Mouse (Mus musculus): ENCODE data around the gene Sema4a. TPM values are rescaled to one million over a fixed set of nuclear protein-coding genes. Genes with fewer than 3 reads are reported as not detected.

The Sema4a gene
- polyA plus RNA-seq, 1 experiment from 2014 or later: 11.8 TPM

- peak overlapping the region; percentile 30; the same call in 1 of the 2 replicates for H3K27ac ChIP-seq (ENCODE audit: low read length)
- H3K4me1 ChIP-seq (ENCODE audit: control insufficient read depth, insufficient read depth, low read length): peaks cover 17% of the 10 kb centered on the region
- H3K4me2 ChIP-seq (replicated peaks; ENCODE audit: low read depth, low read length): no peak overlapping the region
- WGBS: 38% methylated on average over 9 of the region's 9 CpGs
- peaks cover 27% of the 10 kb centered on the region for H3K36me3 ChIP-seq (ENCODE audit: control insufficient read depth, insufficient read depth, low read length)
- no peak overlapping the region for H3K4me3 ChIP-seq (ENCODE audit: low read depth, low read length)
- no peaks in the 10 kb centered on the region for H3K27me3 ChIP-seq (ENCODE audit: control insufficient read depth, insufficient read depth, low read length)
- ATAC-seq (ENCODE audit: insufficient number of reproducible peaks, insufficient read depth, low FRiP score, low read depth): peak; percentile 39; the same call in 1 of the 2 replicates
- H3K9ac ChIP-seq (replicated peaks; ENCODE audit: low read depth, low read length): no peak overlapping the region; the same call in 1 of the 2 replicates
- no peaks in the 10 kb centered on the region for H3K9me3 ChIP-seq (ENCODE audit: control insufficient read depth, low read depth, low read length)
Observed at GRCm38 (mm10) chr3:88422020-88422720, 38.8 kb downstream of the Sema4a start.

- H3K9ac ChIP-seq (replicated peaks; ENCODE audit: low read depth, low read length): no peak overlapping the region
- ATAC-seq (ENCODE audit: insufficient number of reproducible peaks, insufficient read depth, low FRiP score, low read depth): no peak
Observed at GRCm38 (mm10) chr3:88420771-88421170, 40.2 kb downstream of the Sema4a start.

GRCm38 (mm10) chr3:88418016-88418415 lies 43.0 kb downstream of the Sema4a start:
- WGBS: 71% methylated on average over 6 of the region's 6 CpGs
- no peak overlapping the region for H3K4me2 ChIP-seq (replicated peaks; ENCODE audit: low read depth, low read length)
- no peak for ATAC-seq (ENCODE audit: insufficient number of reproducible peaks, insufficient read depth, low FRiP score, low read depth)
- no peaks in the 10 kb centered on the region for H3K9me3 ChIP-seq (ENCODE audit: control insufficient read depth, low read depth, low read length)
- peaks cover 7% of the 10 kb centered on the region for H3K4me1 ChIP-seq (ENCODE audit: control insufficient read depth, insufficient read depth, low read length)
- H3K9ac ChIP-seq (replicated peaks; ENCODE audit: low read depth, low read length): no peak overlapping the region
- peaks cover 48% of the 10 kb centered on the region for H3K36me3 ChIP-seq (ENCODE audit: control insufficient read depth, insufficient read depth, low read length)
- no peak overlapping the region for H3K4me3 ChIP-seq (ENCODE audit: low read depth, low read length)
- H3K27ac ChIP-seq (ENCODE audit: low read length): no peak overlapping the region
- no peaks in the 10 kb centered on the region for H3K27me3 ChIP-seq (ENCODE audit: control insufficient read depth, insufficient read depth, low read length)

More at GRCm38 (mm10) chr3:88420771-88421170, 40.2 kb downstream of the Sema4a start:
- Histone ChIP-seq H3K4me3 (ENCODE audit: low read depth, low read length) (no peak overlapping the region), H3K27me3 (ENCODE audit: control insufficient read depth, insufficient read depth, low read length) (no peaks in the 10 kb centered on the region), H3K36me3 (ENCODE audit: control insufficient read depth, insufficient read depth, low read length) (peaks cover 37% of the 10 kb centered on the region), H3K4me2 (replicated peaks; ENCODE audit: low read depth, low read length) (no peak overlapping the region), H3K4me1 (ENCODE audit: control insufficient read depth, insufficient read depth, low read length) (peaks cover 17% of the 10 kb centered on the region), H3K9me3 (ENCODE audit: control insufficient read depth, low read depth, low read length) (no peaks in the 10 kb centered on the region), H3K27ac (ENCODE audit: low read length) (no peak overlapping the region)
- WGBS: 94% methylated on average over 19 of the region's 19 CpGs

GRCm38 (mm10) chr3:88415668-88416067 lies 45.3 kb downstream of the Sema4a start:
- peaks cover 3% of the 10 kb centered on the region; the same call in 1 of the 2 replicates for H3K4me1 ChIP-seq (ENCODE audit: control insufficient read depth, insufficient read depth, low read length)
- WGBS: 73% methylated on average over 4 of the region's 4 CpGs
- H3K36me3 ChIP-seq (ENCODE audit: control insufficient read depth, insufficient read depth, low read length): peaks cover 56% of the 10 kb centered on the region
- H3K27me3 ChIP-seq (ENCODE audit: control insufficient read depth, insufficient read depth, low read length): no peaks in the 10 kb centered on the region
- no peak overlapping the region for H3K27ac ChIP-seq (ENCODE audit: low read length)
- H3K9me3 ChIP-seq (ENCODE audit: control insufficient read depth, low read depth, low read length): no peaks in the 10 kb centered on the region
- H3K4me2 ChIP-seq (replicated peaks; ENCODE audit: low read depth, low read length): no peak overlapping the region
- no peak overlapping the region for H3K4me3 ChIP-seq (ENCODE audit: low read depth, low read length)
- ATAC-seq (ENCODE audit: insufficient number of reproducible peaks, insufficient read depth, low FRiP score, low read depth): no peak
- no peak overlapping the region for H3K9ac ChIP-seq (replicated peaks; ENCODE audit: low read depth, low read length)

- Histone ChIP-seq H3K4me2 (replicated peaks; ENCODE audit: low read depth, low read length) (no peak overlapping the region), H3K4me3 (ENCODE audit: low read depth, low read length) (no peak overlapping the region), H3K4me1 (ENCODE audit: control insufficient read depth, insufficient read depth, low read length) (peaks cover 12% of the 10 kb centered on the region; the same call in 1 of the 2 replicates), H3K27me3 (ENCODE audit: control insufficient read depth, insufficient read depth, low read length) (no peaks in the 10 kb centered on the region), H3K36me3 (ENCODE audit: control insufficient read depth, insufficient read depth, low read length) (peaks cover 30% of the 10 kb centered on the region), H3K9me3 (ENCODE audit: control insufficient read depth, low read depth, low read length) (no peaks in the 10 kb centered on the region), H3K27ac (ENCODE audit: low read length) (no peak overlapping the region), H3K9ac (replicated peaks; ENCODE audit: low read depth, low read length) (no peak overlapping the region)
- ATAC-seq (ENCODE audit: insufficient number of reproducible peaks, insufficient read depth, low FRiP score, low read depth): no peak
- 91% methylated on average over 11 of the region's 11 CpGs for WGBS
Observed at GRCm38 (mm10) chr3:88412636-88413035, 48.3 kb downstream of the Sema4a start.

GRCm38 (mm10) chr3:88411681-88412080 lies 49.3 kb downstream of the Sema4a start:
- no peaks in the 10 kb centered on the region for H3K27me3 ChIP-seq (ENCODE audit: control insufficient read depth, insufficient read depth, low read length)
- H3K9ac ChIP-seq (replicated peaks; ENCODE audit: low read depth, low read length): no peak overlapping the region
- no peaks in the 10 kb centered on the region for H3K9me3 ChIP-seq (ENCODE audit: control insufficient read depth, low read depth, low read length)
- no peak overlapping the region for H3K27ac ChIP-seq (ENCODE audit: low read length)
- no peak for ATAC-seq (ENCODE audit: insufficient number of reproducible peaks, insufficient read depth, low FRiP score, low read depth)
- no peak overlapping the region for H3K4me3 ChIP-seq (ENCODE audit: low read depth, low read length)
- WGBS: 91% methylated on average over 4 of the region's 4 CpGs
- H3K36me3 ChIP-seq (ENCODE audit: control insufficient read depth, insufficient read depth, low read length): peaks cover 28% of the 10 kb centered on the region
- H3K4me1 ChIP-seq (ENCODE audit: control insufficient read depth, insufficient read depth, low read length): peaks cover 12% of the 10 kb centered on the region; the same call in 1 of the 2 replicates
- no peak overlapping the region for H3K4me2 ChIP-seq (replicated peaks; ENCODE audit: low read depth, low read length)

GRCm38 (mm10) chr3:88410645-88411031 lies 50.3 kb downstream of the Sema4a start:
- H3K9ac ChIP-seq (replicated peaks; ENCODE audit: low read depth, low read length): peak overlapping the region; percentile 87
- H3K4me3 ChIP-seq (ENCODE audit: low read depth, low read length): peak overlapping the region; percentile 65
- H3K36me3 ChIP-seq (ENCODE audit: control insufficient read depth, insufficient read depth, low read length): peaks cover 18% of the 10 kb centered on the region
- ATAC-seq (ENCODE audit: insufficient number of reproducible peaks, insufficient read depth, low FRiP score, low read depth): no peak
- peaks cover 12% of the 10 kb centered on the region; the same call in 1 of the 2 replicates for H3K4me1 ChIP-seq (ENCODE audit: control insufficient read depth, insufficient read depth, low read length)
- peak overlapping the region; percentile 60 for H3K4me2 ChIP-seq (replicated peaks; ENCODE audit: low read depth, low read length)
- H3K9me3 ChIP-seq (ENCODE audit: control insufficient read depth, low read depth, low read length): no peaks in the 10 kb centered on the region
- 18% methylated on average over 7 of the region's 7 CpGs for WGBS
- peak overlapping the region; percentile 97 for H3K27ac ChIP-seq (ENCODE audit: low read length)
- H3K27me3 ChIP-seq (ENCODE audit: control insufficient read depth, insufficient read depth, low read length): no peaks in the 10 kb centered on the region

GRCm38 (mm10) chr3:88409741-88410644 lies 51.0 kb downstream of the Sema4a start, which contains the start of gene Pmf1:
Gene Pmf1, minus strand, starts transcription at chr3:88410331.
- Histone ChIP-seq H3K4me3 (ENCODE audit: low read depth, low read length) (peak within 1 kb of the TSS; percentile 65), H3K27me3 (ENCODE audit: control insufficient read depth, insufficient read depth, low read length) (no peaks in the 10 kb centered on the region), H3K4me1 (ENCODE audit: control insufficient read depth, insufficient read depth, low read length) (peaks cover 12% of the 10 kb centered on the region; the same call in 1 of the 2 replicates), H3K27ac (ENCODE audit: low read length) (peak within 1 kb of the TSS; percentile 97), H3K36me3 (ENCODE audit: control insufficient read depth, insufficient read depth, low read length) (peaks cover 11% of the 10 kb centered on the region), H3K9ac (replicated peaks; ENCODE audit: low read depth, low read length) (peak within 1 kb of the TSS; percentile 87), H3K4me2 (replicated peaks; ENCODE audit: low read depth, low read length) (peak within 1 kb of the TSS; percentile 60), H3K9me3 (ENCODE audit: control insufficient read depth, low read depth, low read length) (no peaks in the 10 kb centered on the region)
- WGBS: under 1% methylated on average over 54 of the region's 54 CpGs
- peak; percentile 91 for ATAC-seq (ENCODE audit: insufficient number of reproducible peaks, insufficient read depth, low FRiP score, low read depth)

Measured in stomach, embryonic 14.5 days (tissue).